Mouse (Mus musculus): ENCODE data around the gene Gemin5.
A peak's percentile ranks its signal among the peaks of the same experiment; 100 is the strongest.
"Not testable (repeated sequence)": the region's sequence is repeated elsewhere in the genome, so short reads cannot be mapped to it uniquely, and the experiment has no call there.

- peak; percentile 60 for TF ChIP-seq CTCF (IDR thresholded peaks at IDR 0.05)
- TF ChIP-seq POLR2A (IDR thresholded peaks at IDR 0.05; ENCODE audit: insufficient read depth, low read depth, low read length) = not testable (repeated sequence)
Observed at GRCm38 (mm10) chr11:58098366-58098720, 70.0 kb downstream of the Gemin5 start.
